Mouse (Mus musculus): ENCODE measurements around the gene Cped1. TPM values are rescaled to one million over a fixed set of nuclear protein-coding genes. Genes with fewer than 3 reads are reported as not detected.

Cped1 gene
- total and polyA plus RNA-seq, 3 experiments: 0.22 TPM; not detected in 2

DNA sequence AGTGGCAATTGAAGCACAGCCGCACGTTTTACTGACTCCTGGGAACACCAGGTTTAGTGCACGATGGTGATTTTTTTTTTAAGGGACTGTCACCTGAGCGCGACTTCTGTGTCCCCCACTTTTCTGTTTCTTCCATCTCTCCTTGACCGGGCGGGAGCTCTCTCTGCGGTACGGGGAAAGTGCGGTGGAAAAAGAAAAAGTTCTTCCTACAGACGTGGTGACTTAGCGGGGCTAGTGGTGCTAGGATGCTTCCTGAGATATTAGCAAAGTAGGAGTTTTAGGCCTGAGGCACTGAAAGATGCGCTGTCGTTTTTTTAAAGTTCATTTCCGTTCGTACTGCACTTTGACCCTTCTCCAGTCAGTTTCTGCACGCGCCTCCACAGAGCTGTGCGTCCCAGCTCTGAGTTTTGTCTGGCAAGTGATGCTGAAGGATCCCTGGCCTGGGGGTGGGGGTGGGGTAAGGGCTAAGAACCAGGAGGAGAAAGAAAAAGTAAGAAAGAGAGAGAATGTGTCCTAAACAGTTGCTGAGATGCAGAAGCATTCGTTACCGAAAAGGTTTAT is 303.8 kb downstream of the Cped1 start:
- H3K9me3 ChIP-seq (replicated peaks): no peaks in the 10 kb centered on the region
- ATAC-seq (ENCODE audit: extremely low read depth, insufficient number of reproducible peaks, low FRiP score, poor library complexity, severe bottlenecking) (no peak), DNase-seq (ENCODE audit: low spot score) (no peak)
- H3K4me3 ChIP-seq (ENCODE audit: low read depth, low read length): no peak overlapping the region
- TF ChIP-seq GATA2 (IDR thresholded peaks at IDR 0.05; ENCODE audit: borderline replicate concordance, low read depth, low read length) (no peak), POLR2AphosphoS5 (IDR thresholded peaks at IDR 0.05; ENCODE audit: insufficient replicate concordance, low read depth, low read length) (no peak), TAL1 (conservative IDR thresholded peaks at IDR 0.05; ENCODE audit: low read depth, low read length) (no peak), GATA1 (IDR thresholded peaks at IDR 0.05; ENCODE audit: borderline replicate concordance, low read length) (no peak), CTCF (IDR thresholded peaks at IDR 0.05; ENCODE audit: low read depth, low read length) (no peak)
- no peaks in the 10 kb centered on the region for H3K36me3 ChIP-seq (replicated peaks)
- H3K4me1 ChIP-seq (ENCODE audit: insufficient read depth, low read depth, low read length): no peaks in the 10 kb centered on the region
- H3K27me3 ChIP-seq (ENCODE audit: insufficient read depth, low read length): peaks cover 27% of the 10 kb centered on the region

DNA sequence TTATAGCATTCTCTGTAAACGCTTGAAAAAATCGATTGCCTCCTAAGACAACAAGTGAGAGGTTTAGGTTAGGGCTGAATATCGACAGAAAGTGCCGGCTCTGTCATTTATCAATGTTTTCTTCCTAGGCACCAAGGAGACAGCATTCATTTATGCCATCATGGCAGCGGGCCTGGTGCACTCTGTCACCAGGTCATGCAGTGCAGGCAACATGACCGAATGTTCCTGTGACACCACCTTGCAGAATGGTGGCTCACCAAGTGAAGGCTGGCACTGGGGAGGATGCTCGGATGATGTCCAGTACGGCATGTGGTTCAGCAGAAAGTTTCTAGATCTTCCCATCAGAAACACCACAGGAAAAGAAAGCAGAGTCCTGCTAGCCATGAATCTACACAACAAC is 305.1 kb downstream of the Cped1 start:
- ATAC-seq (ENCODE audit: extremely low read depth, insufficient number of reproducible peaks, low FRiP score, poor library complexity, severe bottlenecking) (no peak), DNase-seq (ENCODE audit: low spot score) (no peak)
- TF ChIP-seq TAL1 (conservative IDR thresholded peaks at IDR 0.05; ENCODE audit: low read depth, low read length) (no peak), POLR2AphosphoS5 (IDR thresholded peaks at IDR 0.05; ENCODE audit: insufficient replicate concordance, low read depth, low read length) (no peak), CTCF (IDR thresholded peaks at IDR 0.05; ENCODE audit: low read depth, low read length) (no peak), GATA2 (IDR thresholded peaks at IDR 0.05; ENCODE audit: borderline replicate concordance, low read depth, low read length) (no peak), GATA1 (IDR thresholded peaks at IDR 0.05; ENCODE audit: borderline replicate concordance, low read length) (no peak)
- no peak overlapping the region for H3K4me3 ChIP-seq (ENCODE audit: low read depth, low read length)
- H3K27me3 ChIP-seq (ENCODE audit: insufficient read depth, low read length): peaks cover 27% of the 10 kb centered on the region
- no peaks in the 10 kb centered on the region for H3K9me3 ChIP-seq (replicated peaks)
- H3K4me1 ChIP-seq (ENCODE audit: insufficient read depth, low read depth, low read length): no peaks in the 10 kb centered on the region
- no peaks in the 10 kb centered on the region for H3K36me3 ChIP-seq (replicated peaks)

DNA sequence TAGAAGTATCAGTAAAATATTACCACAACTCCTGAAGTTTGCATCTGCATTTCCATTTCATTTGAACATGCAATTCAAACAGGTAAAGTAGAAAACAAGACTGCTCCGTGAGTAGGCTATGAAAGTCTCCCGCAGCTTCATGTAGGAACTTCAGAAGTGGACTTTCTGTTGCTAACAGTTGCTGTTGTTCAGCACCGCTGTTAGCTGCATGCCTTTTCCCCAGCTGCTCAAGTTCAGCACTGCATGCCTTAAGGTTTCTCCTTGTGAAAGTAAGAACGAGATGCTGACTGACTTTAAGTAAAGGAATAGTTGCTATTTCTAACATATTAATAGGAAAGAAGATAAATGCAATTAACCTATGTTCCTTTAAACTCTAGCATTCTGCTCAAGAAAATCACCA is 306.3 kb downstream of the Cped1 start:
- TF ChIP-seq POLR2AphosphoS5 (IDR thresholded peaks at IDR 0.05; ENCODE audit: insufficient replicate concordance, low read depth, low read length) (no peak), CTCF (IDR thresholded peaks at IDR 0.05; ENCODE audit: low read depth, low read length) (no peak), TAL1 (conservative IDR thresholded peaks at IDR 0.05; ENCODE audit: low read depth, low read length) (no peak), GATA1 (IDR thresholded peaks at IDR 0.05; ENCODE audit: borderline replicate concordance, low read length) (no peak), GATA2 (IDR thresholded peaks at IDR 0.05; ENCODE audit: borderline replicate concordance, low read depth, low read length) (no peak)
- H3K9me3 ChIP-seq (replicated peaks): no peaks in the 10 kb centered on the region
- DNase-seq (ENCODE audit: low spot score) (no peak), ATAC-seq (ENCODE audit: extremely low read depth, insufficient number of reproducible peaks, low FRiP score, poor library complexity, severe bottlenecking) (no peak)
- no peaks in the 10 kb centered on the region for H3K36me3 ChIP-seq (replicated peaks)
- no peaks in the 10 kb centered on the region for H3K4me1 ChIP-seq (ENCODE audit: insufficient read depth, low read depth, low read length)
- peaks cover 23% of the 10 kb centered on the region for H3K27me3 ChIP-seq (ENCODE audit: insufficient read depth, low read length)
- H3K4me3 ChIP-seq (ENCODE audit: low read depth, low read length): no peak overlapping the region

DNA sequence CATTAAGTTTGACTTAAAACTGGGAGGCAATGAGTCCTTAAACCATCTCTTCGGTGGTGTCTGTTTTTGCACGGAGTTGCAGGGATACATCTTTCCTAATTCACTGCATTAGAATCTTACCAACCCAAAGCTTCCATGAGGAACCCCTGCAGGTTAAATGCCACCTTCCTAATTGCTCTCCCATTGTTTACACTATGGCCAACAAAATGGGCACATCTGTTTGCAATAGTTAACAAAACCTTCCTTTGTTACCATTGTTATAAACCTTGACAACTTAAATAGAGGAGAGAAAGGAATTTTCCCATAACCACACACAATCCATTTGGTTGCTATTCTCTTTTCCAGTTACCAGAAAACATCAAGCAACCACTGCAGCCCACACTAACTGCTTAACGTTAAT is 308.2 kb downstream of the Cped1 start:
- H3K9me3 ChIP-seq (replicated peaks): no peaks in the 10 kb centered on the region
- no peak for TF ChIP-seq POLR2AphosphoS5 (IDR thresholded peaks at IDR 0.05; ENCODE audit: insufficient replicate concordance, low read depth, low read length)
- no peak for TF ChIP-seq TAL1 (conservative IDR thresholded peaks at IDR 0.05; ENCODE audit: low read depth, low read length)
- TF ChIP-seq CTCF (IDR thresholded peaks at IDR 0.05; ENCODE audit: low read depth, low read length): no peak
- no peak for TF ChIP-seq GATA1 (IDR thresholded peaks at IDR 0.05; ENCODE audit: borderline replicate concordance, low read length)
- TF ChIP-seq GATA2 (IDR thresholded peaks at IDR 0.05; ENCODE audit: borderline replicate concordance, low read depth, low read length): no peak
- DNase-seq (ENCODE audit: low spot score): no peak
- H3K4me1 ChIP-seq (ENCODE audit: insufficient read depth, low read depth, low read length): no peaks in the 10 kb centered on the region
- H3K36me3 ChIP-seq (replicated peaks): no peaks in the 10 kb centered on the region
- peaks cover 14% of the 10 kb centered on the region for H3K27me3 ChIP-seq (ENCODE audit: insufficient read depth, low read length)
- no peak for ATAC-seq (ENCODE audit: extremely low read depth, insufficient number of reproducible peaks, low FRiP score, poor library complexity, severe bottlenecking)
- H3K4me3 ChIP-seq (ENCODE audit: low read depth, low read length): no peak overlapping the region

DNA sequence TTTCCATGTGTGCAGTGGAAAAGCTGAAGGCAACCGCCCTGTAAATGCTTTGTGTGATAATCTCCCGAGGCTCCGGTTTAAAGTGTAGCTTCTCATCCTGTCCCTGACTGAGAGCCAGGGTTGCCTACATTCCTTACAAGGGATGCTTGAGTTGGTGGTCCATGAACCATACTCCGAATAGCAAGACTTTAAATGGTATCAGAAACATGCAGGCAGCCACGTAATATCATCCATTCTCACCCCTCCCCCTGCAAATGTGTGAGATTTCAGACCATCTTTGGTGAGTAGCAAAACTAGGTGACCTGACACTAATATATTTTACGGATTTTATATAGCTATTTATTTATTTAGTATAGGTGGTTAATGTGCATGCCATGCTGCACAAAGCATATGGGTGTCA is 311.3 kb downstream of the Cped1 start:
- DNase-seq (ENCODE audit: low spot score) (no peak), ATAC-seq (ENCODE audit: extremely low read depth, insufficient number of reproducible peaks, low FRiP score, poor library complexity, severe bottlenecking) (no peak)
- Histone ChIP-seq H3K4me3 (ENCODE audit: low read depth, low read length) (no peak overlapping the region), H3K36me3 (replicated peaks) (no peaks in the 10 kb centered on the region), H3K9me3 (replicated peaks) (no peaks in the 10 kb centered on the region), H3K4me1 (ENCODE audit: insufficient read depth, low read depth, low read length) (no peaks in the 10 kb centered on the region), H3K27me3 (ENCODE audit: insufficient read depth, low read length) (peaks cover 2% of the 10 kb centered on the region; the same call in 1 of the 2 replicates)
- TF ChIP-seq POLR2AphosphoS5 (IDR thresholded peaks at IDR 0.05; ENCODE audit: insufficient replicate concordance, low read depth, low read length) (no peak), TAL1 (conservative IDR thresholded peaks at IDR 0.05; ENCODE audit: low read depth, low read length) (no peak), GATA2 (IDR thresholded peaks at IDR 0.05; ENCODE audit: borderline replicate concordance, low read depth, low read length) (no peak), GATA1 (IDR thresholded peaks at IDR 0.05; ENCODE audit: borderline replicate concordance, low read length) (no peak), CTCF (IDR thresholded peaks at IDR 0.05; ENCODE audit: low read depth, low read length) (no peak)

DNA sequence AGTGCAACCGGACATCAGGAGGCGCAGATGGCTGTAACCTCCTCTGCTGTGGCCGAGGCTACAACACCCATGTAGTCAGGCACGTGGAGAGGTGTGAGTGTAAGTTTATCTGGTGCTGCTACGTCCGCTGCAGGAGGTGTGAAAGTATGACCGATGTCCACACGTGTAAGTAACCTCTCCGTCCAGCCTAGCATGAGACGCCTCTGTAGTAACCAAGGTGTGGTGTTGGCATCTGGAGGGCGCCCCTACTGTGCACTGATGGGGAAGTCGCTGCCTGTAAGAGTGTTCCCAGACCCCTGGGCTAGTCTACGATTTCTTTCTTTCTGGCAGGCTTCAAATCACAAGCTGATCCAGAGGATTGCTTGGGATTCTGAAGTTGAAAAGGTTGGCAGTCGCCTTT is 312.3 kb downstream of the Cped1 start:
- peaks cover 2% of the 10 kb centered on the region; the same call in 1 of the 2 replicates for H3K27me3 ChIP-seq (ENCODE audit: insufficient read depth, low read length)
- no peaks in the 10 kb centered on the region for H3K9me3 ChIP-seq (replicated peaks)
- no peak for ATAC-seq (ENCODE audit: extremely low read depth, insufficient number of reproducible peaks, low FRiP score, poor library complexity, severe bottlenecking)
- TF ChIP-seq GATA2 (IDR thresholded peaks at IDR 0.05; ENCODE audit: borderline replicate concordance, low read depth, low read length) (no peak), POLR2AphosphoS5 (IDR thresholded peaks at IDR 0.05; ENCODE audit: insufficient replicate concordance, low read depth, low read length) (no peak), CTCF (IDR thresholded peaks at IDR 0.05; ENCODE audit: low read depth, low read length) (no peak), TAL1 (conservative IDR thresholded peaks at IDR 0.05; ENCODE audit: low read depth, low read length) (no peak), GATA1 (IDR thresholded peaks at IDR 0.05; ENCODE audit: borderline replicate concordance, low read length) (no peak)
- H3K4me1 ChIP-seq (ENCODE audit: insufficient read depth, low read depth, low read length): no peaks in the 10 kb centered on the region
- no peak for DNase-seq (ENCODE audit: low spot score)
- H3K36me3 ChIP-seq (replicated peaks): no peaks in the 10 kb centered on the region
- H3K4me3 ChIP-seq (ENCODE audit: low read depth, low read length): no peak overlapping the region

Other genes with a start within 250 kb of the Cped1 start
- 1.9 TPM in 1 of 2 replicates, not detected in the other for gene Tspan12, start 133.4 kb upstream of the Cped1 start, total RNA-seq (2014; fragmentation: Nextera tagmentation)
- 1.2 and 1.9 TPM in 2 replicates for gene Tspan12, start 133.4 kb upstream of the Cped1 start, total RNA-seq (2017)
- 0.08 and 0.10 TPM in 2 replicates for gene Tspan12, start 133.4 kb upstream of the Cped1 start, polyA plus RNA-seq (2012)
- 27.0 and 30.6 TPM in 2 replicates for gene Ing3, start 36.3 kb upstream of the Cped1 start, total RNA-seq (2014; fragmentation: Nextera tagmentation)
- gene Ing3, start 36.3 kb upstream of the Cped1 start, total RNA-seq (2017): 15.2 and 18.1 TPM in 2 replicates
- gene Ing3, start 36.3 kb upstream of the Cped1 start, polyA plus RNA-seq (2012): 8.7 and 12.5 TPM in 2 replicates